Mouse (Mus musculus) v-Abl transformed pro-B cells (cell line): ENCODE results near the gene Myo9a.

ENCODE experiments used
- in situ Hi-C, 2 experiments: fragments of 400-800 bp; cut with MboI; formaldehyde crosslinking; loops; one replicate each; pipeline ENCODE4 v1.15.1; 2025; ENCODE audit not compliant: unreplicated experiment in 2 of 2

Gene Myo9a

DNA sequence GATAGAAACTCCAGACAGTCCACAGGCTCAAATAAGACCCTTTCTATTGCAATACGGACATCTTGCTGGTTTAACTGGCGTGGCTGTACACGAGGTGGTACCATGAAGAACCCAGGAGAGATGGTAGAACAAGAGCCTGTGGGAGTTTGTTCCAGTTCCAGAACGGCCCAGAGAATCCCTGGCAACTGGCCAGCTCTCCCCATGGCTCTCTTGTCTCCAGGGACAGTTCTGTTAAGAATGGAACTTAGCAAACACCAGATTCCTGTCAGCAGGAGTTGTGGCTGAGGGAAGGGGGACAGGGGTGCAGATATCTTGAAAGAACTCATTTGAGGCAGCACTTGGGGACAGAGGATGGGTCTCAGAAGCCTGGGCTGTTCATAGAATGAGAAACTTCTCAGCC, 220.6 kb downstream of the Myo9a start:
- in situ Hi-C loops, result loop anchor here (25.0 kb wide), 4 partner anchors 384 to 1941 kb away; partner anchors contain the start of genes Celf6 (in 1 of the 2) and Rplp1 (in 1 of the 2)
